Mouse (Mus musculus): Measurements from ENCODE around the gene Zfp367.
A peak's percentile ranks its signal among the peaks of the same experiment; 100 is the strongest.

Gene Zfp367

DNA sequence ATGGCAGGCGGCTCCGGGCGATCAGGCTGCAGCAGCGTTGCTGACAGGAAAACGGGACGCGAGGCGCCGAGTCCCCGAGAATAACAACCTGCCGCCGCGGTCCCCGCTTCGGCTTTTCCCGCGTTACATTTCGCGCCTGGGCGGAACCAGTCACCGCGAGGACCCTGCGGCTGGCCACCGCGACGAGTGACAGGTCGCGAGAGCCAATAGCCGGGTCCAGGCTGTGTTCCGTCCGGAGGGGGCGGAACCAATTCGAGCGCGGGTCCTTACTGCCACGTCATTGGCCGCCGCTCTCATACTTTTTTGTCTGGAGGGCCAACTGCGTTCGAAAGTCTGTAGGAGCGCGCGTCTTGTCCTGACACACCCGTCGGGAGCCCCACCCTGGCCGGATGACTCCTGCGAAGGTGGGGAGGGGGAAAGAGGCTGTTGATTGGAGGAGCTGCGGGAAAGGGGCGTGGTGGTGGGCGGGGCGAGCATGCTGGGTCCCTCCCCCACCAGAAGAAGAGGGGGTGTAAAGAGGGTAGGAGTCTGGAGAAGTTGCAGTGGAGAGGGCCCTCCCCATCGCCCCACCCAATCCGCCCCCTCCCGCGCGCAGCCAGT, at the start of gene Zfp367:
Gene Zfp367 (minus strand): TSS at position 120 of the 600 bp plus-strand sequence.
- peak; percentile 100 for DNase-seq

DNA sequence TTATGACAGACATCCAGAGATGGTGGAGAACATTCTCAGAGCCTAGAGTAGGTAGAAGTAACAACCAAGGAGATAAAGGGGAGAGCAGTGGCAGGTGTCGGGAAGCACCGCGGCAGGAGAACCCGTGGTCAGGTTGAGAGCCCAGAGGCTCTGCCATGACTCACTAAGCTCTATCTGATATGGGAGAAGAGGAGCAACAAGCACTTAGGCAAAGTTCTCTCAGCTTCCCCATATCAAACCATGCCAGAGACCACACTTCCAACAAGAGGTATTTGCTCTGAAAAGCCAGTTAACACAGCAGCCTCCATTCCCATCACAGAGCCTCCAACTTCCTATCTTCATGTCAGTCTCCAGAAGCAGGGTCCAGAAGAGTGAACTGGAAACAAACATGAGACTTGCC, 47.9 kb upstream of the Zfp367 start:
- DNase-seq = no peak

GRCm38 (mm10) chr13:64198310-64198709, 45.3 kb upstream of the Zfp367 start:
- DNase-seq = no peak

GRCm38 (mm10) chr13:64197899-64198298, 44.9 kb upstream of the Zfp367 start:
- no peak for DNase-seq

DNA sequence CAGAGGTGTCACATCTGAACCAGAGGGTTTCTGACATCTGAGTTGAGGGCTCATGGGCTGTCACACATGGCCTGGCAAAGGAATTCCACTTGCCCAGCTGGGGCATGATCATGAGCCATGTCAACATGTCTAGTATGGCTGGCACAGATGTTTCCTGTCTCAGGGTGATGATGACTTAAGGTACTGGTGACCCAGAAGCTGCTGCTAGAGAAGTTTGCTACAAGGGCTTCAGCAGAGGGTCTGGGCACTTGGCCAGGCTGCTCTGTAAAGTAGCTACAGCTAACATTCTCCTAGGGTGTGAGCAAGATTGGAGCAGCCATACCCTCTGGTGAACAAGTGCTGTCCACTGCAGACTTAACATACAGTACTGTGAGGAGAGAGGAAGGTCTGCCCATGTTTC, 34.1 kb upstream of the Zfp367 start:
- no peak for DNase-seq

- peak; percentile 63 for DNase-seq
Observed at GRCm38 (mm10) chr13:64186516-64186915, 33.5 kb upstream of the Zfp367 start.

- peak; percentile 39 for DNase-seq
Observed at GRCm38 (mm10) chr13:64185586-64185985, 32.6 kb upstream of the Zfp367 start.

GRCm38 (mm10) chr13:64185176-64185575, 32.2 kb upstream of the Zfp367 start:
- peak; percentile 39 for DNase-seq

DNA sequence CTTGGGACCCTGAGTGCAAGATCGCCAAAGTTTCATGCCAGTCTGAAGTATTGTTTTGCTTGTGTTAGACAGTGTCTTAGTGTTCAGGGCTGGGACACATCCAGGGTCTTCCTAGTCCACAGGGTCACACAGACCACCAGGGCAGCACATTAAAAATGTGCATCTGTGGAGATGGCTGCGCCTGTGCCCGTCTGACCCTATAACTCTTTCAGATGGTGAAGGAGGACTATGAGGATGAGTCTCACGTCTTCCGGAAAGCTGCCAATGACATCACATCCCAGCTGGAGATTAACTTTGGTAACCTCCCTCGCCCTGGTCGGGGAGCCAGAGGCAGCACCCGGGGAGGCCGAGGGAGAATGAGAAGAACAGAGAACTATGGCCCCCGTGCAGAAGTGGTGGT, 31.4 kb upstream of the Zfp367 start:
- DNase-seq = peak; percentile 82

- DNase-seq = peak; percentile 66
Observed at GRCm38 (mm10) chr13:64183583-64183982, 30.6 kb upstream of the Zfp367 start.

GRCm38 (mm10) chr13:64182091-64182490, 29.1 kb upstream of the Zfp367 start:
- DNase-seq = peak; percentile 81

GRCm38 (mm10) chr13:64180888-64181287, 27.9 kb upstream of the Zfp367 start:
- DNase-seq = peak; percentile 71

DNA sequence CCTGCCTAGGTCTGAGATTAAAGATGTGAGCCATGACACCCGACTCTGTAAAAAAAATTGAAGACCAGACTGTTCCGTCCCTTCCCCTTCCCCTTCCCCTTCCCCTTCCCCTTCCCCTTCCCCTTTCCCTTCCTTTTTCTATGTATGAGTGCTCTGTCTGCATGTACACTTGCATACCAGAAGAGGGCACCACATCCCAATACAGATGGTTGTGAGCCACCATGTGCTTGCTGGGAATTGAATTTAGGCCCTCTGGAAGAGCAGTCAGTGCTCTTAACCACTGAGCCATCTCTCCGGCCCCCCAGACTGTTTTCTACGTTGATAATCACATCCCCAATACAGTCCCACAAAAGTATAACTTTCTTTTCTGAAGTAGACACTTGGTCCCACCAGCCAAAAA, 27.3 kb upstream of the Zfp367 start:
- peak; percentile 52 for DNase-seq

- peak; percentile 76 for DNase-seq
Observed at GRCm38 (mm10) chr13:64178746-64179652, 26.0 kb upstream of the Zfp367 start.

GRCm38 (mm10) chr13:64178000-64178399, 25.0 kb upstream of the Zfp367 start:
- no peak for DNase-seq

DNA sequence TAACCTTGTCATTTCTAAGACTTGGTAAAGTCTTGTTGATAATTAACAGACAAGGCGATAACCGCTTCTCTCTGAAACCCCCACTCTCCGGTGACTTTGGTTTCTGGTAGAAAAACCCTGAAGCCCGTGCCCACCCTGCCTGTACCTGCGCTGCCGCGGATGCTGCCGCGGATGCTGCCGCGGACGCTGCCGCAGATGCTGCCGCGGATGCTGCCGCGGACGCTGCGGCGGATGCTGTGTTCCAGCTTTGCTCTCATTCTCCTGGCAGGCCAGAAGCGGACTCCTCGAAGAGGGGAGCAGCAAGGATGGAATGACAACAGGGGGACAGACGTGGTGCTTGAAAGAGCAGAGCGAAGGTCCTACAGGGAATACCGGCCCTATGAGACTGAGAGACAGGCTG, 16.7 kb upstream of the Zfp367 start:
- peak; percentile 89 for DNase-seq

DNA sequence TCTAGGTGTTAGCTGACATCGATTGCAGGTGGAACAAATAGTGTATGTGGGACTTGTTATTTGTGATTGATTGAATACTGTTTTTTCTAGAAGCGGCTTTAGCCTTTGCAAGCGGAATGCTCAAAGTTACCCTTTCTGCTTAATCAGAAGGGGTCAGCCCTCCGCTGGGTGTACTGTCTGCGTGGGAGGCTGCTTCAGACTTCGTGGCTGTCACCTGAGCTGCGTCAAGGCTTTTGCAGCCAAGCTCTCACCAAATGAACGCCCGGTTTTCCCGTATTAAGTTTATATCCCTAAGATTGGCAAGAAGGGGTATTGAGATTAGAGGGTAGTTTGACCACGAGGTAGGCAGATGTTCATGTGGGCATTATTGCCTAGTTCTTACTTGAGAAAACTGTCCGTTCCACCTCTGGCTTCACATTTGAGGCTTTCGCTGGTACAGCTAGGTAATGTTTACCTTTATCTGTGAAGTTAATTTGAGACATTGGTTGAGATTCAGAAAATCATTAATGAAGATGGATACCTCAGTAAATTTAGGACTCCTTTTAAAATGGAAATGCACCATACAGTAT, 10.2 kb upstream of the Zfp367 start:
- DNase-seq = peak; percentile 89

GRCm38 (mm10) chr13:64162626-64163025, 9.6 kb upstream of the Zfp367 start:
- no peak for DNase-seq

GRCm38 (mm10) chr13:64161916-64162611, 9.1 kb upstream of the Zfp367 start:
- DNase-seq = peak; percentile 95

DNA sequence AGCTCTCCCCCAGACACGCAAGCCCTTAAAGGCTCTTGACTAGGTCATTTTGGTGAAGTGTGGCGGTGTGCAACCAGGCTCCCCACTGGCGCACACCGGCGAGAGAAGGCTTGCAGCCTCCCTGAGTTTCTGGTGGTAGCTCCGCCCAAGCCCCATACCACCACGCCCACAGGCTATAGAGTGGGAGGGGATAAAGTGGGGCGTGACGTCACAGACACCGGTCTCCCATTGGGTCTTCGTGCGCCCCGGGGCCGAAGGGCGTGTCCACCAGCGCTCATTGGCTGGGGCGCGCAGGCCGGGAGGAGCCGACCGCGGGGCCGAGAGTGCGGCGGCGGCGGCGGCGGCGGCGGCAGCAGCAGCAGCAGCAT, 8.5 kb upstream of the Zfp367 start, which contains the start of gene Habp4:
Gene Habp4 (plus strand): TSS at position 277 of the 368 bp plus-strand sequence.
- peak; percentile 100 for DNase-seq

DNA sequence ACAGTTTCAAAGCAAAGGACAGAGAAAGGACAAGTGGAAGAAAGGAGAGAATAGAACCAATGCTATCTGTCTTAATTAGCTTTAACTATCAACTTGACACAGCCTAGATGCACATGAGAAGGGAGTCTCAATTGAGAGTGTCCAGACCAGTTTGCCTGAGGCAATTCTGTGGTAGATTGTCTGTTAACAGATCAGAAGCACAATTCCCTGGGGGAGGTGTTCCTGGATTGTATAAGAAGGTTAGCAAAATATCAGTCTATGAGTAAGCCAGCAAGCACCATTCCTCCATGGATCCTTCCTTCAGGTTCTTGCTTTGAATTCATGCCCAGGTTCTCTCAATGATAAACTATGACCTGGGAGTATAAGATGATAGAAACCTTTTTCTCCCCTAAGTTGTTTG, 4.0 kb upstream of the Zfp367 start:
- DNase-seq = no peak

GRCm38 (mm10) chr13:64155171-64155571, 2.2 kb upstream of the Zfp367 start:
- DNase-seq = peak; percentile 88

DNA sequence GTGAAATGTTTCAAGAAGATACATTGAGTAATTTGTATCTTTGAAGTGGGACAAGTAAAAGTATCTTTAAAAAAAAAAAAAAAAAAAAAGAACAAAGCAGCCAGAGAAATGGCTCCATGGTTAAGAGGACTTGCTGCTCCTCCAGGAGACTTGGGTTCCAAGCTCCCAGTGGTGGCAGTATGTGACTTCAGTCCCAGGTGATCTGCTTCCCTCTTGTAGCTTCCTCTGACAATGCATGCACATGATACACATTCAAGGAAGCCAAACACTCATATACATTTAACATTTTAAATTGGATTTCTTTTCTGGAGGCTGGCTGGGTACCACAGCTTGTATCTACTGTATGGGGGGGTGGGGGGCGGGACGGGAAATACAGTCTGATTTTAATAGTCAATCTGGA, 1.6 kb upstream of the Zfp367 start:
- DNase-seq = peak; percentile 50
